Comparison of ENCODE assay signal across 34 mouse cellular contexts in the genomic region with DNA sequence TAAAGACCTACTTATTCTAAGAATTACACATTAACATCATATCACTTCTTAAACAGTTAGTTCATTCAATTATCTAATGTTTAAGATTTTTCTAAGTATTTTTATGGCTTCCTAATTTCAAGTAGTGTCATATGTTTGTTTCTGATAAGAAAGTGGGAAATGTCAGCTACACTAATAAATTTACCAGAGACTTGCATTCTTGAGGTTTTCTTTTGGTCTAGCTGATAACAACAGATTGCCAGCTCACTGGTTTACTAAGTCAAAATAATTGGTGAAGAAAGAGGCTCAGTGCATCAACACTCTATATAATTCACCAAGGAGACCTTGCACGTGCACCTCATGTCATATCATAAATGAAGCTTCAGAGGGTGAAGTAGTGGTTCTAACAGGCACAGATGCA. TPM values are rescaled to one million over a fixed set of nuclear protein-coding genes. Genes with fewer than 3 reads are reported as not detected.
DNase-seq lines count a peak whose midpoint lies in the region; ATAC-seq and TF ChIP-seq lines count a peak whose summit lies in the region.
"Had no signal": no experiment of that assay in that cellular context is flagged by ENCODE, and none has a peak within 500 bp of the region (broad histone marks: within the 10 kb centered on the region; RNA-seq: fewer than 3 reads in every experiment).

No protein-coding gene starts in this region.

- H3K4me3 ChIP-seq in liver, postnatal 0 days (ENCODE audit: low read depth, low read length), result no peak overlapping the region
- H3K4me3 ChIP-seq: embryonic facial prominence, embryonic 10.5 days; embryonic facial prominence, embryonic 13.5 days; erythroblast, embryonic 14.5 days; forebrain, embryonic 12.5 days; forebrain, embryonic 15.5 days; heart, adult 2 months; heart, embryonic 10.5 days; heart, embryonic 13.5 days; hindbrain, embryonic 13.5 days had no signal

- no peaks in the 10 kb centered on the region for H3K4me1 ChIP-seq in liver, postnatal 0 days (ENCODE audit: insufficient read depth)
- H3K4me1 ChIP-seq: embryonic facial prominence, embryonic 10.5 days; embryonic facial prominence, embryonic 13.5 days; forebrain, embryonic 12.5 days; forebrain, embryonic 15.5 days; hindbrain, embryonic 13.5 days had no signal

- no peak overlapping the region for H3K27ac ChIP-seq in liver, postnatal 0 days (ENCODE audit: low read depth)
- H3K27ac ChIP-seq: embryonic facial prominence, embryonic 10.5 days; embryonic facial prominence, embryonic 13.5 days; forebrain, embryonic 12.5 days; forebrain, embryonic 15.5 days; heart, adult 2 months; heart, embryonic 10.5 days; heart, embryonic 13.5 days; hindbrain, embryonic 13.5 days; hindbrain, postnatal 0 days had no signal

- no peak for ATAC-seq in liver, postnatal 0 days
- peak; percentile 78 for ATAC-seq in common myeloid progenitor, adult 5-6 weeks (replicated peaks; ENCODE audit: low read depth, poor library complexity, severe bottlenecking)
- ATAC-seq in megakaryocyte-erythroid progenitor cell, adult 5-6 weeks (replicated peaks; ENCODE audit: low FRiP score, low TSS enrichment, poor library complexity, severe bottlenecking), result peak; percentile 57
- ATAC-seq: forebrain, embryonic 15.5 days; hindbrain, postnatal 0 days; inflammation-experienced regulatory T-cells, adult 6 months; intestine, embryonic 16.5 days; Patski had no signal

- peaks cover 12% of the 10 kb centered on the region for H3K36me3 ChIP-seq in liver, postnatal 0 days (replicated peaks; ENCODE audit: insufficient read depth, low read length)
- H3K36me3 ChIP-seq: forebrain, embryonic 15.5 days had no signal

- 72% methylated on average over 1 of the region's 1 CpGs for WGBS in liver, postnatal 0 days (ENCODE audit: insufficient replicate concordance)

- H3K9ac ChIP-seq in liver, postnatal 0 days (replicated peaks), result no peak overlapping the region
- H3K9ac ChIP-seq: embryonic facial prominence, embryonic 13.5 days; forebrain, embryonic 12.5 days; forebrain, embryonic 15.5 days; heart, embryonic 13.5 days; hindbrain, embryonic 13.5 days had no signal

- DNase-seq in liver, postnatal 0 days, result no peak
- no peak for DNase-seq in liver
- DNase-seq in cerebellum, adult 11-12 months, result no peak
- no peak for DNase-seq in cerebellum, postnatal 25 days
- DNase-seq: adrenal gland, adult 2 months; adrenal gland, postnatal 14 days; B cell, adult 2 months; cerebellum, adult 18-20 months; cerebellum, adult 9-10 months; cerebellum, postnatal 14 days; embryo, embryonic 11 days; gastrocnemius, postnatal 10 days; gastrocnemius, postnatal 36 days; heart, adult 2 months; heart, postnatal 14 days; heart, postnatal 4 days; kidney, adult 2 months had no signal

- H3K4me2 ChIP-seq in liver, postnatal 0 days (ENCODE audit: low read depth, low read length), result no peak overlapping the region
- H3K4me2 ChIP-seq: embryonic facial prominence, embryonic 13.5 days; forebrain, embryonic 12.5 days; forebrain, embryonic 15.5 days; heart, embryonic 13.5 days; hindbrain, embryonic 13.5 days had no signal

- H3K9me3 ChIP-seq in liver, postnatal 0 days (ENCODE audit: low read length), result no peaks in the 10 kb centered on the region
- H3K9me3 ChIP-seq: forebrain, embryonic 15.5 days; heart, embryonic 10.5 days had no signal

- H3K27me3 ChIP-seq in liver, postnatal 0 days (ENCODE audit: insufficient read depth, low read length), result no peaks in the 10 kb centered on the region
- H3K27me3 ChIP-seq: CH12.LX; embryonic facial prominence, embryonic 13.5 days; forebrain, embryonic 12.5 days; forebrain, embryonic 15.5 days; heart, embryonic 13.5 days; hindbrain, embryonic 13.5 days; Patski had no signal

- TF ChIP-seq EP300 in liver, postnatal 0 days (IDR thresholded peaks at IDR 0.05; ENCODE audit: low read depth), result 0 out of 2 replicates have a peak, but pooled peaks have one; percentile 30

- no peak for TF ChIP-seq CTCF in liver, postnatal 0 days (IDR thresholded peaks at IDR 0.05; ENCODE audit: low read depth)

RNA-seq across cellular contexts. Expression of a gene that starts 42.4 kb away (rescaled TPM):
- 1.3 and 1.4 TPM in 2 replicates for polyA plus RNA-seq in liver, postnatal 0 days (2015; fragmentation: Nextera tagmentation; extraction: Ambion mirVana)
- total RNA-seq in common myeloid progenitor, adult 5-6 weeks (2017), result 9.0 and 9.8 TPM in 2 replicates
- 0.67 and 0.81 TPM in 2 replicates for total RNA-seq in megakaryocyte-erythroid progenitor cell, adult 5-6 weeks (2014; fragmentation: Nextera tagmentation)
- 0.30 TPM in 1 of 2 replicates, not detected in the other for total RNA-seq in megakaryocyte-erythroid progenitor cell, adult 5-6 weeks (2017)
- total RNA-seq: gastrocnemius, adult 18-20 months; heart, adult 2 months had no signal
- polyA plus RNA-seq: cortical plate, adult 2 months; embryonic facial prominence, embryonic 10.5 days; embryonic facial prominence, embryonic 13.5 days; forebrain, embryonic 12.5 days; forebrain, embryonic 15.5 days; heart, embryonic 10.5 days; heart, embryonic 13.5 days; hindbrain, embryonic 13.5 days had no signal
